Mouse (Mus musculus) MEL (cell line): ENCODE results near the gene Ndufa7. TPM values are rescaled to one million over a fixed set of nuclear protein-coding genes. Genes with fewer than 3 reads are reported as not detected.

ENCODE experiments used
- DNase-seq: peaks from one replicate; pipeline ENCODE4 v3.0.0; 2011; ENCODE audit warnings: low read depth, low spot score
- H3K27ac ChIP-seq: 2 replicates; pipeline ENCODE4 v1.5.1; 2012; ENCODE audit warnings: low read depth, mild to moderate bottlenecking, control low read depth, low read length, moderate library complexity; ENCODE audit not compliant: control insufficient read depth
- H3K27me3 ChIP-seq, 2 experiments: fragments of 150-350 bp in 1 of 2; sonication (generic) in 1 of 2; 2 replicates each; pipeline ENCODE4 v1.6.1; 2012; ENCODE audit warnings: low read length in 2 of 2, mild to moderate bottlenecking in 2 of 2, improper control_type of control experiment in 1 of 2, moderate library complexity in 1 of 2; ENCODE audit not compliant: insufficient read depth in 2 of 2, control insufficient read depth in 1 of 2
- H3K36me3 ChIP-seq, 2 experiments: 2 replicates each; pipeline ENCODE4 v1.6.1; 2012 to 2014; ENCODE audit warnings: low read length in 2 of 2, improper control_type of control experiment in 1 of 2, inconsistent platforms in 1 of 2, mild to moderate bottlenecking in 1 of 2; ENCODE audit not compliant: insufficient read depth in 2 of 2, control insufficient read depth in 1 of 2
- H3K4me1 ChIP-seq, 2 experiments: fragments of 150-350 bp in 1 of 2; sonication (generic) in 1 of 2; 2 replicates each; pipeline ENCODE4 v1.6.1; 2012; ENCODE audit warnings: low read length in 2 of 2, improper control_type of control experiment in 1 of 2, mild to moderate bottlenecking in 1 of 2; ENCODE audit not compliant: insufficient read depth in 2 of 2, control insufficient read depth in 1 of 2
- H3K4me3 ChIP-seq, 2 experiments: fragments of 150-350 bp in 1 of 2; sonication (generic) in 1 of 2; 2 replicates each; pipeline ENCODE4 v1.5.1; 2012; ENCODE audit warnings: low read depth in 2 of 2, low read length in 2 of 2, mild to moderate bottlenecking in 2 of 2, moderate library complexity in 2 of 2, control low read depth in 1 of 2, improper control_type of control experiment in 1 of 2; ENCODE audit not compliant: control insufficient read depth in 1 of 2, insufficient read depth in 1 of 2
- H3K79me2 ChIP-seq: 2 replicates; pipeline ENCODE4 v1.6.1; 2012; ENCODE audit warnings: mild to moderate bottlenecking, low read length, moderate library complexity; ENCODE audit not compliant: control insufficient read depth, poor library complexity, insufficient read depth
- H3K9ac ChIP-seq: 2 replicates; pipeline ENCODE4 v1.6.1; 2012; ENCODE audit warnings: low read depth, mild to moderate bottlenecking, control low read depth, low read length, moderate library complexity; ENCODE audit not compliant: control insufficient read depth, poor library complexity, severe bottlenecking
- H3K9me3 ChIP-seq: fragments of 150-350 bp; sonication (generic); replicated peaks from 2 replicates; pipeline ENCODE4 v1.6.1; 2012; ENCODE audit warnings: mild to moderate bottlenecking, low read length, improper control_type of control experiment, moderate library complexity; ENCODE audit not compliant: insufficient read depth
- CTCF ChIP-seq, 3 experiments: IDR thresholded peaks in 2 of 3; conservative IDR thresholded peaks in 1 of 3; 2 replicates each; pipeline ENCODE4 v1.5.1; 2011 to 2012; ENCODE audit warnings: low read length in 3 of 3, low read depth in 2 of 3, mild to moderate bottlenecking in 2 of 3, improper control_type of control experiment in 1 of 3, inconsistent platforms in 1 of 3, mixed read lengths in 1 of 3, moderate library complexity in 1 of 3; ENCODE audit not compliant: control insufficient read depth in 1 of 3, insufficient read depth in 1 of 3, poor library complexity in 1 of 3, severe bottlenecking in 1 of 3
- E2F4 ChIP-seq: IDR thresholded peaks from 2 replicates; pipeline ENCODE4 v1.6.1; 2011; ENCODE audit warnings: low read depth, low read length, improper control_type of control experiment, borderline replicate concordance
- MEF2A ChIP-seq: IDR thresholded peaks from 2 replicates; pipeline ENCODE4 v1.6.1; 2014; ENCODE audit warnings: low read depth, mild to moderate bottlenecking, inconsistent platforms, low read length, improper control_type of control experiment; ENCODE audit not compliant: poor library complexity, insufficient replicate concordance, severe bottlenecking; ENCODE audit errors: extremely low read depth
- MXI1 ChIP-seq: IDR thresholded peaks from 2 replicates; pipeline ENCODE4 v1.6.1; 2011; ENCODE audit warnings: mild to moderate bottlenecking, low read depth, low read length, improper control_type of control experiment
- MYB ChIP-seq: IDR thresholded peaks from 2 replicates; pipeline ENCODE4 v1.6.1; 2011; ENCODE audit warnings: mild to moderate bottlenecking, low read depth, low read length, improper control_type of control experiment
- MYC ChIP-seq: IDR thresholded peaks from 2 replicates; pipeline ENCODE4 v1.6.1; 2011; ENCODE audit warnings: low read depth, mild to moderate bottlenecking, low read length, improper control_type of control experiment, moderate library complexity
- POLR2A ChIP-seq, 2 experiments: IDR thresholded peaks; 2 replicates each; pipeline ENCODE4 v1.6.1; 2011 to 2012; ENCODE audit warnings: low read length in 2 of 2, mild to moderate bottlenecking in 2 of 2, control low read depth in 1 of 2, improper control_type of control experiment in 1 of 2, low read depth in 1 of 2, moderate library complexity in 1 of 2; ENCODE audit not compliant: control insufficient read depth in 1 of 2, insufficient read depth in 1 of 2, poor library complexity in 1 of 2
- POLR2AphosphoS2 ChIP-seq: IDR thresholded peaks from 2 replicates; pipeline ENCODE4 v1.6.1; 2011; ENCODE audit warnings: low read length, improper control_type of control experiment
- POLR2AphosphoS5 ChIP-seq: IDR thresholded peaks from 2 replicates; pipeline ENCODE4 v1.6.1; 2012; ENCODE audit warnings: low read depth, borderline replicate concordance, mild to moderate bottlenecking, inconsistent platforms, low read length, moderate library complexity, mixed read lengths
- RCOR1 ChIP-seq: IDR thresholded peaks from 2 replicates; pipeline ENCODE4 v1.6.1; 2012; ENCODE audit warnings: low read depth, mild to moderate bottlenecking, inconsistent platforms, low read length, improper control_type of control experiment
- TBP ChIP-seq: IDR thresholded peaks from 2 replicates; pipeline ENCODE4 v1.8.0; 2011; ENCODE audit warnings: low read depth, low read length, improper control_type of control experiment
- TCF12 ChIP-seq: IDR thresholded peaks from 2 replicates; pipeline ENCODE4 v1.6.1; 2014; ENCODE audit warnings: low read depth, mild to moderate bottlenecking, inconsistent platforms, low read length, improper control_type of control experiment, moderate library complexity
- UBTF ChIP-seq: IDR thresholded peaks from 2 replicates; pipeline ENCODE4 v1.6.1; 2012; ENCODE audit warnings: low read depth, mild to moderate bottlenecking, inconsistent platforms, low read length, improper control_type of control experiment, moderate library complexity, borderline replicate concordance; ENCODE audit not compliant: insufficient read depth
- USF2 ChIP-seq, 2 experiments: IDR thresholded peaks; 2 replicates each; pipeline ENCODE4 v1.6.1; 2011 to 2012; ENCODE audit warnings: improper control_type of control experiment in 2 of 2, low read length in 2 of 2, borderline replicate concordance in 1 of 2, inconsistent platforms in 1 of 2, low read depth in 1 of 2, mild to moderate bottlenecking in 1 of 2; ENCODE audit not compliant: insufficient read depth in 1 of 2
- ZC3H11A ChIP-seq: IDR thresholded peaks from 2 replicates; pipeline ENCODE4 v1.6.1; 2012; ENCODE audit warnings: low read depth, mild to moderate bottlenecking, inconsistent platforms, low read length, improper control_type of control experiment
- ZKSCAN1 ChIP-seq: IDR thresholded peaks from 2 replicates; pipeline ENCODE4 v1.6.1; 2012; ENCODE audit warnings: low read depth, mild to moderate bottlenecking, inconsistent platforms, low read length, improper control_type of control experiment, moderate library complexity
- ZMIZ1 ChIP-seq: IDR thresholded peaks from 2 replicates; pipeline ENCODE4 v1.6.1; 2012; ENCODE audit warnings: low read depth, mild to moderate bottlenecking, inconsistent platforms, low read length, improper control_type of control experiment, moderate library complexity
- polyA plus RNA-seq, 2 experiments: library from polyadenylated mRNA; stranded (reverse) in 1 of 2; unstranded in 1 of 2; fragments of >175 nt in 1 of 2; fragments of >200 nt in 1 of 2; gene quantifications; 2 replicates each; pipeline versions ENCODE4 v1.2.1 to v1.2.4; 2012; ENCODE audit warnings: low replicate concordance in 2 of 2, low read depth in 1 of 2; ENCODE audit not compliant: insufficient read length in 2 of 2, insufficient read depth in 1 of 2, missing spikeins in 1 of 2
- total RNA-seq: library from RNA; depleted of rRNA; stranded (reverse); fragments of 300-350 nt; gene quantifications from 2 replicates; pipeline ENCODE4 v1.2.3, GENCODE M21; 2012

Ndufa7 gene
- total and polyA plus RNA-seq, 3 experiments, result 326 to 370 TPM; not detected in 1

GRCm38 (mm10) chr17:33817184-33817968 is 7.0 kb upstream of the Ndufa7 start (continued):
- no peak for TF ChIP-seq E2F4
- peak; percentile 90; the same call in 1 of the 2 replicates for TF ChIP-seq POLR2AphosphoS2
- TF ChIP-seq USF2 (IDR thresholded peaks at IDR 0.05; ENCODE audit: borderline replicate concordance in 1 of 2, insufficient read depth in 1 of 2, low read depth in 1 of 2, low read length in 2 of 2), result no peak
- TF ChIP-seq CTCF (IDR thresholded peaks at IDR 0.05 in 2 of 3, conservative IDR thresholded peaks at IDR 0.05 in 1 of 3; ENCODE audit: control insufficient read depth in 1 of 3, insufficient read depth in 1 of 3, low read depth in 2 of 3, low read length in 3 of 3, poor library complexity in 1 of 3, severe bottlenecking in 1 of 3), result no peak
- peak; percentile 74 for TF ChIP-seq MYC
- no peak for TF ChIP-seq MEF2A
- no peak for TF ChIP-seq ZMIZ1
- TF ChIP-seq POLR2AphosphoS5, result no peak
- no peak for TF ChIP-seq TCF12
- peak; percentile 78 for TF ChIP-seq MXI1
- TF ChIP-seq, all 39 proteins: peak for 10

GRCm38 (mm10) chr17:33817969-33818643 is 6.3 kb upstream of the Ndufa7 start:
- Histone ChIP-seq H3K4me3 (peak overlapping the region; percentile 13 to 23; a peak in 3 of 4 replicates), H3K27me3 (no peaks in the 10 kb centered on the region)
- no peak; the same call in 1 of the 2 replicates for TF ChIP-seq POLR2AphosphoS2
- no peak for TF ChIP-seq ZC3H11A
- no peak for TF ChIP-seq USF2 (IDR thresholded peaks at IDR 0.05; ENCODE audit: borderline replicate concordance in 1 of 2, insufficient read depth in 1 of 2, low read depth in 1 of 2, low read length in 2 of 2)
- no peak for TF ChIP-seq MEF2A
- no peak for TF ChIP-seq UBTF
- TF ChIP-seq RCOR1, result no peak
- TF ChIP-seq ZKSCAN1, result no peak
- no peak for TF ChIP-seq POLR2A (IDR thresholded peaks at IDR 0.05; ENCODE audit: control insufficient read depth in 1 of 2, insufficient read depth in 1 of 2, low read depth in 1 of 2, low read length in 2 of 2, poor library complexity in 1 of 2)
- no peak for TF ChIP-seq TBP
- no peak for TF ChIP-seq MYB
- TF ChIP-seq, all 39 proteins: peak for 0

More at GRCm38 (mm10) chr17:33817969-33818643, 6.3 kb upstream of the Ndufa7 start:
- peaks cover 0 to 11% of the 10 kb centered on the region in 2 experiments; a peak in 2 of 4 replicates for H3K4me1 ChIP-seq
- H3K27ac ChIP-seq, result peak overlapping the region; percentile 38; the same call in 1 of the 2 replicates
- no peaks in the 10 kb centered on the region for H3K9me3 ChIP-seq
- peaks cover 13 to 14% of the 10 kb centered on the region in 2 experiments for H3K36me3 ChIP-seq
- no peak for DNase-seq
- H3K79me2 ChIP-seq, result peaks cover 10% of the 10 kb centered on the region
- H3K9ac ChIP-seq, result peak overlapping the region; percentile 69
